Mouse (Mus musculus) stomach, embryonic 14.5 days (tissue): Measurements from ENCODE around the gene Cyp2c69. TPM values are rescaled to one million over a fixed set of nuclear protein-coding genes. Genes with fewer than 3 reads are reported as not detected.
"Not testable (repeated sequence)": the region's sequence is repeated elsewhere in the genome, so short reads cannot be mapped to it uniquely, and the experiment has no call there.

Source experiments
- ATAC-seq: fragments of 200-750 bp; cut with Nextera tagmentation; 2 replicates; pipeline ENCODE4 v1.8.0; 2017; ENCODE audit warnings: low read depth, moderate TSS enrichment; ENCODE audit not compliant: insufficient number of reproducible peaks, insufficient read depth, low FRiP score
- H3K27ac ChIP-seq: fragments of 300-500 bp; sonication (generic); 2 replicates; pipeline ENCODE4 v1.5.1; 2014; ENCODE audit warnings: mild to moderate bottlenecking, low read length, moderate library complexity, mixed read lengths
- H3K27me3 ChIP-seq: fragments of 300-500 bp; sonication (generic); 2 replicates; pipeline ENCODE4 v1.6.1; 2014; ENCODE audit warnings: low read length, control low read depth, mixed read lengths; ENCODE audit not compliant: control insufficient read depth, insufficient read depth
- H3K36me3 ChIP-seq: fragments of 300-500 bp; sonication (generic); 2 replicates; pipeline ENCODE4 v1.6.1; 2014; ENCODE audit warnings: mild to moderate bottlenecking, control low read depth, low read length, moderate library complexity, mixed read lengths; ENCODE audit not compliant: control insufficient read depth, insufficient read depth
- H3K4me1 ChIP-seq: fragments of 300-500 bp; sonication (generic); 2 replicates; pipeline ENCODE4 v1.6.1; 2014; ENCODE audit warnings: low read length, control low read depth, mixed read lengths; ENCODE audit not compliant: control insufficient read depth, insufficient read depth
- H3K4me2 ChIP-seq: fragments of 300-500 bp; sonication (generic); replicated peaks from 2 replicates; pipeline ENCODE4 v1.6.1; 2014; ENCODE audit warnings: low read depth, low read length, control low read depth
- H3K4me3 ChIP-seq: fragments of 300-500 bp; sonication (generic); 2 replicates; pipeline ENCODE4 v1.5.1; 2014; ENCODE audit warnings: low read depth, low read length, control low read depth
- H3K9ac ChIP-seq: fragments of 300-500 bp; sonication (generic); replicated peaks from 2 replicates; pipeline ENCODE4 v1.6.1; 2014; ENCODE audit warnings: low read depth, mild to moderate bottlenecking, control low read depth, low read length, moderate library complexity, mixed read lengths
- H3K9me3 ChIP-seq: fragments of 300-500 bp; sonication (generic); 2 replicates; pipeline ENCODE4 v1.6.1; 2016; ENCODE audit warnings: low read depth, low read length, control low read depth; ENCODE audit not compliant: control insufficient read depth
- WGBS: fragments of 180-500 bp; shearing (Covaris S2); extraction: QIAGEN DNeasy Blood & Tissue Kit; methylation state at CpG from one replicate; pipeline ENCODE4 v1.1.7; 2014; 5-methylcytosine and 5-hydroxymethylcytosine counted together
- polyA plus RNA-seq: library from polyadenylated mRNA; unstranded; fragments of >200 nt; fragmentation: Nextera tagmentation; extraction: Ambion mirVana; gene quantifications from 2 replicates; pipeline ENCODE4 v1.2.1, GENCODE M21; 2014

The Cyp2c69 gene
- polyA plus RNA-seq, 1 experiment from 2014 or later: not detected

- not testable (repeated sequence) for H3K27ac ChIP-seq, H3K4me3 ChIP-seq, H3K9me3 ChIP-seq, ATAC-seq, H3K4me2 ChIP-seq, H3K4me1 ChIP-seq, H3K9ac ChIP-seq, H3K36me3 ChIP-seq, H3K27me3 ChIP-seq
- 85% methylated on average over 3 of the region's 3 CpGs for WGBS
These were observed 73.9 kb downstream of the Cyp2c69 start, which contains the start of gene Cyp2c40 for GRCm38 (mm10) chr19:39812714-39813113. TSS of gene Cyp2c40 (minus strand) at chr19:39812814.

Other genes starting within 250 kb of the Cyp2c69 start
- not detected in 2 replicates for gene Cyp2c67, start 237.7 kb downstream of the Cyp2c69 start, polyA plus RNA-seq
- 0.43 and 0.51 TPM in 2 replicates for gene Cyp2c68, start 145.7 kb downstream of the Cyp2c69 start, polyA plus RNA-seq
- not detected in 2 replicates for gene Cyp2c40, start 74.0 kb downstream of the Cyp2c69 start, polyA plus RNA-seq
- gene Cyp2c37, start 105.6 kb upstream of the Cyp2c69 start, polyA plus RNA-seq: not detected in 2 replicates
- not detected in 2 replicates for gene Cyp2c54, start 187.0 kb upstream of the Cyp2c69 start, polyA plus RNA-seq
- gene Cyp2c50, start 202.9 kb upstream of the Cyp2c69 start, polyA plus RNA-seq: not detected in 2 replicates